Mouse (Mus musculus) CD4-positive, CD25-positive, alpha-beta regulatory T cell, adult 2 months (primary cell): ENCODE data around the gene Ctnna3.
"Not testable (repeated sequence)": the region's sequence is repeated elsewhere in the genome, so short reads cannot be mapped to it uniquely, and the experiment has no call there.

Experiments used
- DNase-seq: peaks from one replicate; pipeline ENCODE4 v3.0.0-alpha.2; 2012; ENCODE audit warnings: low read depth, low spot score

Gene Ctnna3

DNA sequence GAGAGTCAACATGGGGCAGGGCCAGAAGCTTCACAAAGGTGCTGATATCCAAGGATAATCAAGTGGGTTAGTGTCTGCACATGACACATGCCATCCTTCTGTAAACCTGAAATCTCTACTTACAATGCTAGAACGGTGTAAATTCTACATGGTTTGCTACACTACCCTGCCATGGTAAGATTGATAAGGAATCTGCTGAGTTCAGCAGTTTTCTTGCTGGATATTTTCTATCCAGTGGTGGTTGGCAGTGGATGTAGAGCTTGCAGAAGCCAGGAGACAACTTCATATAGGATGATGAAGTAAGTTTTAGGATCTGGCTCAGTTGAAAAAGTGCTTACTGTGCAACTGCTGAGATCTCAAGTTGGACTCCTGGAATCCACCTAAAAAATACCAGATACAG is 767.7 kb downstream of the Ctnna3 start:
- DNase-seq: no peak

DNA sequence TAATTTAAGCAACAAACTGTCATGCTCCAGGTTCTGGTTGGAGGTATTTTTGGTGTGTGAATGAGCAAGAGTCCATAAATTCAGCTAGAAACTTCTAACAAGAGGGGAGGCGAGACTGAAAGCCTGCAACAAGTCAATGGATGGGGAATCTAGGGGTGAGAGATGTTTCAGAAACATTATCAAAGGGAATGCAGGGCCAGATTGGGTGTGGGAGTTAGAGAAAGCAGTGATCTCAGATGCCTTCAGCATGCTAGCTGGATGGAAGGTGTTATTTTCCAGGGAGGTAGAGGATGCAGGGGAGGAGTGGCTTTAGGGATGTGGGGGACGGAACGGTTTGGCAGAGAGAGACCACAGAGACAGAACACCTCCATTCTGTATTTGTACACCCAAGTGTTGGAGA is 785.7 kb downstream of the Ctnna3 start:
- no peak for DNase-seq

DNA sequence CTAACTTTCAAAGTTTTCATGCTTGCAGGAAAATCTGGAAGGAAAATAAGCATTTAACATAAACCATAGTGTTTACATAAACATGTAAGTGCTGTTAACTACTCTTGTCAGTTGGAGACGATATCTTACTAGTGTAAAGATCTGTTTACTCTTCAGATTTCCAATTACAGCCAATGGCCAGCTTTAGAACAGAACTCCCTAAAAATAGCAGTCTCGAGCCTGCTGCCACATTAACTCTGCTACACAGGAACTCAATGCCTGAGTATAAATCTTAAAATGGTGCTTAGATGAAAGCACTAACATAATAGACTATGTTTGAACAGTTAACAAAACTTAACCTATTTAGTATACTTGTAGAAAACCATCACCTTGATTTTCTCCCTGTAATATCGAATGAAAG is 793.1 kb downstream of the Ctnna3 start:
- no peak for DNase-seq

GRCm38 (mm10) chr10:64224007-64224406 is 794.1 kb downstream of the Ctnna3 start:
- DNase-seq: no peak

DNA sequence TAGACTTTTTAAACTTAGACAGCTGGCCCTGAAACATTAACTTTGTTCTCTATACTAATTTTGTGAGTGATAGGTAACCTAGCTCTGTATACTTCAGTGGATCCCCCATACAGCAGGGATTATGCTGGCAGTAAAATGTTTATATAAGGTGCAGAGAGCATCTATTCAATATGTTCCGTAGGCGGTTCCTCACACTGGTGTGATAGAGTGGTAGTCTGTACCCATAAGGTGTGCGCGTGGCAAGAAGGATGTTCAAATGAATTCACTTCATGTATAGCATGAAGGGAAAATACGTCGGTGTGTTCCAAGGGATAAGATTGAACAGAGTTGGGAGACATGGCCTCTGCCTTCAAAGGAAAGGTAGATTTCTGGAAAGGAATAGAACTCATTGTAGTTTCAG is 794.5 kb downstream of the Ctnna3 start:
- no peak for DNase-seq

GRCm38 (mm10) chr10:64225826-64226225 is 795.9 kb downstream of the Ctnna3 start:
- DNase-seq: not testable (repeated sequence)

- DNase-seq: no peak
Measured at GRCm38 (mm10) chr10:64243421-64243820, 813.5 kb downstream of the Ctnna3 start.

DNA sequence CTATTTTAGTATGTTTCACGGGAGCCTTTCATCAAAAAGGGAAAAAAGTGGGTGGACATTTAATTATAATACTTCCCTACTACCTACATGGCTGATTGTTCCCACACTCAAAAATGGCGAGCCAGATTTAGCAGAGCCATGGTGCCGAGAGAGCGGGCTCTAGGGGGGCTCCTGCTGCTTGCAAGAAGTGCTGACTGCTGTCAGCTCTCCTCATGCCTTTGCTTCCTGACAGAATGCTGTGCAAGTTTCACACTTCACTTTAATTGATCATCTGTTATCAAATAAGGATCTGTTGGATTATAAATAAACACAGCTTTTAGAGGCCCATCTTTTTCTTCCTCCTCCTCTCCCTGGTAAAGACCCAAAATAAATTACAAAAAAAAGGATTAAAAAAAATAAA is 838.3 kb downstream of the Ctnna3 start:
- no peak for DNase-seq

DNA sequence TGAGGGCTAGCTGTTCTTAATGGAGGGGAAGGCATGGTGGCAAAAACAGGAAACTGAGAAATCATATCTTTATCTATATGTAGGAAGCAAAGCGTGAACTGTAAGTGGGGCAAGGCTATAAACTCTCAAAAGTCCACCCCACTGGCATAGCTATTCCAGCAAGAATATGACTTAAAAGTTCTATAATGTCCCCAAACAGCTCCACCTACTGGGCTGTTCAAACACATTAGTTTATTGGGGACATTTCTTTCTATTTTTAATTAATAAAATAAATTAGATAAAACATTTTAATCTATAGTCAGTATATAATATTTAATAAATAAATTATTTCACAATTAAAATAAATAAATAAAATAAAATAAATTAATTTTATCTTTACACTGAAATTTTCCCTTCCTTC is 845.2 kb downstream of the Ctnna3 start:
- DNase-seq: no peak

DNA sequence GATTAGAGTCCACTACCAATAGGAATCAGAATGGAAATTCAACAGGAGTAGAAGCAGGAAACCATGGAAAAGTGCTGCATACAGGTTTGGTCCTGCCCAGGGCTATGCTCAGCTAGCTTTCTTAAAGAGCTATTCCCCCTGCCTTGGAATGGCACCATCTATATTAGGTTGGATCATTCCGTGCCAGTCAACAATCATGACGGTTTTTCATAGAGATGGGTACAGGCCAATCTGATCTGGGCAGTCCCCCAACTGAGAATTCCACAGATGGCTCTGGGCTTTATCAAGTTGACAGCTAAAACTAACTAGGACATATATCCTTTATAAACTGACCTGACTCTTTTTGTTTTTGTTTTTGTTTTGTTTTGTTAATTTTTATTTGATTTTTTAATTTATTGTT is 848.9 kb downstream of the Ctnna3 start:
- DNase-seq: no peak

DNA sequence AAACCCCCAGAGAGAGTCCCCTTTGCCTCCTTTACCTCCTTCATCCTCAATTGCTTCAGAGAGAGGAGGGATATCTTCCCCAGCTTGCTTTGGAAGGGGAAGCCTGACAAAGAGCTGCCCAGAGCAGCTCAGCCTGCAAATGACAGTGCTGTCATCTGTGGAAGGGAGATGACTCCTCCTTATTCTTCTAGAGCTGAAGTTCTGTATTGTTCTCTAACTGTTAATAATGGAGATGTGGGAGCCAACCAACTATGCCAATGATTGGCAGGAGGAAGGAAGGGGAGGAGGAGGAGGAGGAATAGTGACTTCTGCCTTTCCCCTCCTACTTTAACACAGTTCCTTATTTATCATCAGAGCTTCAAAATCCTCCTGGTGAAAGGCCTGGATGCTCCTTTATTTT is 875.9 kb downstream of the Ctnna3 start:
- DNase-seq: no peak

GRCm38 (mm10) chr10:64311622-64312292 is 881.9 kb downstream of the Ctnna3 start:
- no peak for DNase-seq

DNA sequence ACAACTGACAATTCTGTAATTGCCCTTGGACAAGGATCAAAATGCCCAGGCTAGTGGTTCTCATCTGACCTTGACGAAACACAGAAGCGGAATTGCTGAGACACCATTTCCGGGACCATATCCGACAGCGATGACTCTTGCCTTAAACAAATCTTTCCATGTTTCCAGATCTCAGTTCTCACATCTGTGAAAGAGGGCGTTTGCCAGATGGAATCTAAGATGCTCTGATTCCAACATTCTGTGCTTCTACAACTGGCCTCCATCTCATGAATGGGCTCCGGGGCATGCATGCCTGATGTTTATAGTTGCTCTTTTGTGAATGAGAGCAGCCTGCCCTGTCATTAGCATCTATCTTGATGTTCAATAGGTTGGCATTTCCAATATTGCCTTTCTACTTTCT is 890.4 kb downstream of the Ctnna3 start:
- no peak for DNase-seq

DNA sequence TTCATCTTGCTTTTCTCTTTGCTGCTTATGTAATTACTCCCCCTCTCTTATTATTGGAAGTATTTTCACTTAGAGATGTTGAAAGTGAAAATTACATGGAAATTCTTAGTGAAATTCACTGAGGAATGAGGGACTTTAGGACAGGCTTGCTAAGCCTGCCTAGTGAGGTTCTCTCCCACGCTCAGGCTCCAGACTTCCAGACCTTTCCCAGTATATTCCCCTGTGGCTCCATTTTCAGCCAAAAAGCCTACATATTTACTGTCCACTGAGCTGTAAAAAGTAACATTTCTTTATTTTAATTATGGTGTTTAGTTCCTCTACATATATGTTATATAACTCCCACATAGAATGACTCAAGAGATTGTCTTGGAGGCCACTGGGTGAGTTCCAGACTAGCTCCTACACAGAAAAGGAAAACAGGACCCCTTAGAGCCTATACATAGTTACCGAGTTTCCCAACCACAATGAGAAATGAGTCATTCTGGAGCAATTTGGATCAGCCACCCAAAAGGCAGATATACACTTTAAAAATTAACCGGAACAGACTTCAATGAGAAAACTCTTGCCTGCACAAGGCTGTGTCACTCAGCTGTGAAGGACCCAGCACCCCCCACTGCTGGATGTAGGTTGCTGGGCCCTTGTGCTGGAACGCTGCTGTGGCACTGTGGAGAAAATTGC is 912.9 kb downstream of the Ctnna3 start:
- DNase-seq: no peak

DNA sequence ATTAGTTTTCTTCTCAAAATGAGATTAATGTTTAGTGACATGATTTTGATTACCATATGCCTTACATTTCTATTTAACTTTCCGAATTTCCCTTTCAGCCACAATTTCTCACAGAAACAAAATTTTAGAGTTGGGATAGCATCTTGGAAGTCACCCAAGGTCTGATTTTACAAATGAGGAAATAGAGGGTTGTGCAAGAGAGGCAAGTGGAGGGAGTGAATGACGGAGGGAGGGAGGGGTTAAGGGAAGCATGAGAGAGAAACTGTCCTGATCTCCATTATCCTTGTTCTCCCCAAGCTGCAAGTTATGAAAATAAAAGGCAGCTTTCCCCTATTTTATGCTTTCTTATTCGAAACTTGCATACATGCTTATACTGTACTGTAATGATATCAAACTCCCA is 943.4 kb downstream of the Ctnna3 start:
- no peak for DNase-seq

DNA sequence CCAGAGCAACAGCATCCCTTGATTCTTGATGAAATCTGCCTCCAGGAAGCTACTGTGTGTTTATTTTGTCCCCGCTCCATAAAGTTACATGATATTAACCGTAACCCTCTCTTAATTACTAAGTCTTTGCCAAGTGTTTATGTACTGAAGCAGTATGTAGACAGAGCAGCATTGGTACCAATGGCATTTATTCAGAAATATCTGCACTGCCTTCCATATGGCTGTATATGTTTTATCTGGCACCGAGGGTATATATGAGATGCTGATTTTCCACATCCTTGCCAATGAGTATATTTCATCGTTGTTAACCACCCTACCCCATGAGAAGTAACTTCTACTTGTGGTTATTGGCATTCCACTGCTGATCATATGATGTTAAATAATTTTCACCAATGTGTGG is 947.9 kb downstream of the Ctnna3 start:
- no peak for DNase-seq

DNA sequence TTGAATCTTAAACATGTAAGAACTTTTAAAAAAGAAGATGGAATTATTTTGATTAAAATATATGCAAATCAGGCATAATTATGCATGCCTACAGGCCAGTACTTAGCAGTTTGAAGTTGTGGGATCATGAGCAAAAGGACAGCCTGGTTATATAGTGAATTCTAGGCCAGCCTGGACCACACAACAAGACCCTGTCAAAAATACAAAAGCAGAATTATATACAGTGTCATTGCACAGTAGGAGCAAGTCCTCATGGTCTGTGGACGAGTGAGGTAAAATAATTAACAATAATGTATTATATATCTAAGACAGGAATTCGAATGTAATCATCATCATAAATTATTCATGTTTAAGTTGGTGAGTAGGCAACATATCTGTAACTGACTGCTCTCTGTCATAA is 966.7 kb downstream of the Ctnna3 start:
- DNase-seq: no peak

DNA sequence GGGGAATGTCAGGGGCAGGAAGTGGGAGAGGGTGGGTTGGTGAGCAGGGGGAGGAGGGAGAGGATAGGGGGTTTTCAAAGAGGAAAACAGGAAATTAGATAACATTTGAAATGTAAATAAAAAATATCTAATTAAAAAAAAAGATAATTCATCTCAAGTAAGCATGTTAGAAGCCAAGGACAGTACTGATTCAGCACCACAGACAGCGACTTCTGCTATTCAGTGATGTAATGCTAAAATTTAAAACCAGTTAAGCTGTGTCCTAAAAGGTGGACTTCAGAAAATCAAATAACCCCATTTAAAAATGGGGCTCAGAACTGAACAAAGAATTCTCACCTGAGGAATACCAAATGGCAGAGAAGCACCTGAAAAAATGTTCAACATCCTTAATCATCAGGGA is 988.5 kb downstream of the Ctnna3 start:
- DNase-seq: not testable (repeated sequence)

DNA sequence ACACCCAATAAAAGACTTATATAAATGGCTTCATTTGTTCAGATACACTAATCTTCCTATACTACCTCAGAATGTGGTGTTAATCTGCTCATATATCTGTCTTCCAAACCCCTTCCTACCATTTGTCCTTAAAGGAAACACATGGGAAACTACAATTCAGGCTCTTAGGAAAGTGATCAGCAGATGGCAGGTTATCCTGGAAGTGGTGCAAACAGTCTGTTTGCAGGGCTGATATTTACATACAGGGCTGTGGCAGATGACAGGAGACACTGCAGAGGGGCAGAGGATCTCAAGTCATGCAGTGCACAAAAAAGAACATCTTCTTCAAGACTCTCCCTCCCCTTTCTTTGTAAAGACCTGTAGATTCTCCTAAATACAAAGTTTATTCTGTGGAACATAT is 1008.8 kb downstream of the Ctnna3 start:
- no peak for DNase-seq

DNA sequence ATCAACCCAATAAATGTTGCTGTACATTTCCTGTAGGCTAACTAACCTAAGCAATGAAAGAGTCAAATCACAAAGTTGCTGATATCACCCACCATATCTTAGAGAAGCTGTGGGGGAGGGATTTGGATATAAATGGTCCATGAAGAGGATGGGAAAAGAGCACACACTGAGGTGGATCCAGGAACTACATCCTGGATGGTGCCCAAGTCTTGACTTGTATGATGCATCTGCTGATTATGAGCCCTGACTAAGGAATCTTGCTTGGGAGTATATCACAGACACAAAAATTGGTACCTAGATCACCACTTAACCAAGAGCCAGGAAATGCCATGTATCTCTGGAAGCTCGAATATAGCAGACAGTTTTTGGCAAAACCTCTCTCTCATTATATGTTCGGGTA is 1018.7 kb downstream of the Ctnna3 start:
- no peak for DNase-seq

DNA sequence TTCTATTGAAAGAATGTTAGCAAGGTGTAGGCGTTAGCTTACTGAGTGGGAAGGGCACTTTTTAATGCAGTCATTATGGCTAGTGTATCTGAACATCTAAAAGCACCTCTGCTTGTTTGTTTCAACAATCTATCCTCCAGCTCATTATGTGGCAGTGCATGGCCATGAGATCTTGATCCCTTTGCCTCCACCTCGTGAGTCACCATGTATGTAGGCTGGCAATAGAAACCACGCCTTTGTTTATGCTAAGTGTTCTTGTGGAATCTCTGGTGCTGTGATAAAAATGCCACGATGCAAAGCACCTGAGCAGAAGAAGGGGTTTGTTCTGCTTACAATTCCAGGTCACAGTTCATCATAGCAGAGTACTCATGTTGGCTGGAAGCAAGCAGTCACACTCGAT is 1053.4 kb downstream of the Ctnna3 start:
- no peak for DNase-seq

DNA sequence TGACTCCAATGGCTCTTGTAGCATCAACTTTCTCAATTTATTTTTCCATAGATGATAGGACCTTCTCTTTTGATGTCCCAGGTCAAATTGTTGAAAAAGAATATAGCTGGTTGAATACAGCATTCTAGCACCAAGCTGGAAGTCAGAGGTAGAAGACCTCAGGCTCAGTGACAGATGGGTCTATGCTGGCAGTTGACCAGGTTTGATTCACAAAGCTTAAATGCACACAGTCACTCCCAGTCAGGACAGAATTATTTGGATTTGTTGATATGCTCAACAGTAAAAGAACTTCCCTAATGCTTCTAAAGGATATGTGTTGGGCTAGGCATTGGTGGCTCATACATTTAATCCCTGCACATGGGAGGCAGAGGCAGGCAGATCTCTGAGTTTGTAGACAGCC is 1059.6 kb downstream of the Ctnna3 start:
- DNase-seq: no peak

DNA sequence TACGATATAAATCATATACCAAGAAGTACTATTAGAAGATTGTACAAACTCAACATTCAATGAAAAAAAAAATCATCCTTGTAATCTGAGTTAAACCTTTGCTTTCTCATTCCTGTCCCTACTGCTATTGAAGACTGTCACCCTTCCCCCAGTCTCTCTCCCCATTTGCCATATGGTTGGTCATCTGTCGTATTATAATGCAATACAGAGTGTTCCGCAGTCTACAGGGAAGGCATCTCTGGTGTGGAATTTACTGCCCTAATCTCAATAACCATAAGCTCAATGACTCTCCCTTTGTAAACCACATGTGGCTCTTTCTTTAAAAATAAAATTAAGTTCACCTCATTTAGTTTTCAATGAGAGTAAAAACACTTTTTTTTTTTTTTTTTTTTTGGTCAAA is 1113.7 kb downstream of the Ctnna3 start:
- no peak for DNase-seq

GRCm38 (mm10) chr10:64544389-64544788 is 1114.5 kb downstream of the Ctnna3 start:
- no peak for DNase-seq
